Mouse (Mus musculus) embryo, embryonic 10 days (tissue): ENCODE measurements around the gene Bicdl2.

Experiments used
- DNase-seq: peaks from one replicate; pipeline ENCODE4 v3.0.0-alpha.2; 2015; ENCODE audit warnings: low spot score

Gene Bicdl2

DNA sequence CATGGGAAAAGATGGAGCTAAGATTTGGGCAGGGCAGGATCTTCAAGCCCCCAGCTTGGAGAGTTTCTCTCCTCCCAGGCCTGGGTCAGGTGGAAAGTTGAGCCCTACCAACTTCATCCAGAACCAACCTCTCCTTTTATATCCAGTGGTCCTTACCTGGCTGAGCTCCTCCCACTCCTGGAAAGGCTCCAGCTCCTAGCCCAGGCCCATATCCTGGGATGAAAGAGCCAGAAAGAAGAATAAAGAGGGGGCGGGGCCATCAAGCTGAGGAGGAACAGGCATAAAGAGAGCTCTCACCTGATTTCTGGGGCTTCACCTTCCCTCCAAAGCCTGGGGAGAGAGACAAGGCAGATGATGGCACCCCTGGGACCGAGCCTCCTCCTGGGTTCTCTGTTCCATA is 56.7 kb downstream of the Bicdl2 start:
- DNase-seq, result no peak
